Comparison of ENCODE assay signal across 24 mouse cellular contexts in the genomic region with DNA sequence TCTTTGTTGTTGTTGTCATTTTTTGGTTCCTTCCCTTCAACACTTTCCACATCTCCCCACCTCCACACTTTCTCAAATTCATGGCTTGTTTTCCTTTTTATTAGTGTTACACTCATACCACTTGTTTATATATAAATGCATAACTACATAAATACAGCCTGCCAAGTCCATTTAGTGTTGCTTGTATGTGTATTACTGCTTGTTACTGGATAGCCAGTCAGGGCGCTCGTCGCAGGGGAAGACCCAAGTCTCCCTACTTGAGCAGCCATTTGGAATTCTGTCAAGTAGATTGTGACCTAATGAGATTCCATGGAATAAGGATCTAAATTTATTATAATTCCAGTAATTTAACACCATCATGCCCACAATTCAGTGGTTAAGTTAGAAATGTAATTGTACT. TPM values are rescaled to one million over a fixed set of nuclear protein-coding genes. Genes with fewer than 3 reads are reported as not detected.
DNase-seq lines count a peak whose midpoint lies in the region; ATAC-seq and TF ChIP-seq lines count a peak whose summit lies in the region.
"Had no signal": no experiment of that assay in that cellular context is flagged by ENCODE, and none has a peak within 500 bp of the region (broad histone marks: within the 10 kb centered on the region; RNA-seq: fewer than 3 reads in every experiment).

No protein-coding gene starts in this region.

- ATAC-seq in lung, embryonic 15.5 days (ENCODE audit: borderline replicate concordance, extremely low read depth, low FRiP score, low TSS enrichment) = peak; percentile 59; the same call in 1 of the 2 replicates
- no peak for ATAC-seq in lung, postnatal 0 days
- ATAC-seq: activated CD4-positive, CD25-positive, alpha-beta regulatory T cell, adult 4 months; CD4-positive, CD25-positive, alpha-beta regulatory T cell, adult 4 months; forebrain, embryonic 13.5 days; forebrain, embryonic 15.5 days; Patski had no signal

- H3K4me3 ChIP-seq in heart, embryonic 10.5 days = no peak overlapping the region
- no peak overlapping the region for H3K4me3 ChIP-seq in lung, embryonic 15.5 days
- H3K4me3 ChIP-seq in lung, postnatal 0 days (ENCODE audit: low read depth, low read length) = no peak overlapping the region
- H3K4me3 ChIP-seq: embryonic facial prominence, embryonic 10.5 days; embryonic facial prominence, embryonic 12.5 days; forebrain, embryonic 13.5 days; forebrain, embryonic 15.5 days had no signal

- H3K9ac ChIP-seq in lung, embryonic 15.5 days = no peak overlapping the region
- no peak overlapping the region for H3K9ac ChIP-seq in lung, postnatal 0 days (replicated peaks; ENCODE audit: low read depth)
- H3K9ac ChIP-seq: embryonic facial prominence, embryonic 12.5 days; forebrain, embryonic 13.5 days; forebrain, embryonic 15.5 days had no signal

- H3K27ac ChIP-seq in heart, embryonic 10.5 days = no peak overlapping the region
- no peak overlapping the region for H3K27ac ChIP-seq in lung, embryonic 15.5 days
- no peak overlapping the region for H3K27ac ChIP-seq in lung, postnatal 0 days (ENCODE audit: low read length)
- H3K27ac ChIP-seq: embryonic facial prominence, embryonic 10.5 days; embryonic facial prominence, embryonic 12.5 days; forebrain, embryonic 13.5 days; forebrain, embryonic 15.5 days had no signal

- no peaks in the 10 kb centered on the region for H3K9me3 ChIP-seq in heart, embryonic 10.5 days
- H3K9me3 ChIP-seq in lung, embryonic 15.5 days = no peaks in the 10 kb centered on the region
- H3K9me3 ChIP-seq in lung, postnatal 0 days (ENCODE audit: low read length) = no peaks in the 10 kb centered on the region
- H3K9me3 ChIP-seq: embryonic facial prominence, embryonic 10.5 days; embryonic facial prominence, embryonic 12.5 days; forebrain, embryonic 13.5 days; forebrain, embryonic 15.5 days; G1E had no signal

- H3K4me1 ChIP-seq in heart, embryonic 10.5 days = no peaks in the 10 kb centered on the region
- H3K4me1 ChIP-seq in lung, embryonic 15.5 days = peaks cover 5% of the 10 kb centered on the region; the same call in 1 of the 2 replicates
- no peaks in the 10 kb centered on the region for H3K4me1 ChIP-seq in lung, postnatal 0 days (ENCODE audit: insufficient read depth, low read depth, low read length)
- H3K4me1 ChIP-seq: embryonic facial prominence, embryonic 10.5 days; embryonic facial prominence, embryonic 12.5 days; forebrain, embryonic 13.5 days had no signal

- TF ChIP-seq EP300 in lung, postnatal 0 days (IDR thresholded peaks at IDR 0.05) = no peak

- peak; percentile 12 for DNase-seq in heart, adult 11 months
- no peak for DNase-seq in heart, embryonic 10.5 days (ENCODE audit: low spot score)
- DNase-seq in lung, postnatal 36 days = no peak
- DNase-seq in lung, postnatal 0 days (ENCODE audit: low spot score) = peak; percentile 33
- no peak for DNase-seq in lung, adult 18-20 months
- DNase-seq: adrenal gland, adult 8-10 months; adrenal gland, postnatal 14 days; adrenal gland, postnatal 36 days; B cell, adult 2 months; cerebellum, adult 11-12 months; cerebellum, adult 2 months; cerebellum, adult 9-10 months; cerebellum, postnatal 10 days; cerebellum, postnatal 25 days had no signal

- no peak overlapping the region for H3K4me2 ChIP-seq in lung, embryonic 15.5 days
- no peak overlapping the region for H3K4me2 ChIP-seq in lung, postnatal 0 days (replicated peaks; ENCODE audit: low read depth, low read length)
- H3K4me2 ChIP-seq: embryonic facial prominence, embryonic 12.5 days; forebrain, embryonic 13.5 days; forebrain, embryonic 15.5 days had no signal

- H3K27me3 ChIP-seq in heart, embryonic 10.5 days (ENCODE audit: insufficient read depth, poor library complexity, severe bottlenecking) = no peaks in the 10 kb centered on the region
- no peaks in the 10 kb centered on the region for H3K27me3 ChIP-seq in lung, embryonic 15.5 days
- H3K27me3 ChIP-seq in lung, postnatal 0 days (replicated peaks; ENCODE audit: insufficient read depth, low read length) = no peaks in the 10 kb centered on the region
- H3K27me3 ChIP-seq: CH12.LX; embryonic facial prominence, embryonic 12.5 days; forebrain, embryonic 13.5 days; forebrain, embryonic 15.5 days; Patski had no signal

- no peak for TF ChIP-seq CTCF in lung, postnatal 0 days (IDR thresholded peaks at IDR 0.05)

- no peaks in the 10 kb centered on the region for H3K36me3 ChIP-seq in heart, embryonic 10.5 days
- H3K36me3 ChIP-seq in lung, embryonic 15.5 days = no peaks in the 10 kb centered on the region
- no peaks in the 10 kb centered on the region for H3K36me3 ChIP-seq in lung, postnatal 0 days (ENCODE audit: insufficient read depth, low read length)
- H3K36me3 ChIP-seq: embryonic facial prominence, embryonic 10.5 days; embryonic facial prominence, embryonic 12.5 days; forebrain, embryonic 15.5 days had no signal

- 85% methylated on average over 3 of the region's 3 CpGs for WGBS in heart, embryonic 10.5 days
- 49% methylated on average over 3 of the region's 3 CpGs for WGBS in lung, embryonic 15.5 days
- 46% methylated on average over 3 of the region's 3 CpGs for WGBS in lung, postnatal 0 days

RNA-seq across cellular contexts. Expression of a gene that starts 10.3 kb away (rescaled TPM):
- 5.2 and 5.5 TPM in 2 replicates for polyA plus RNA-seq in heart, embryonic 10.5 days (2016; fragmentation: Nextera tagmentation; extraction: Ambion mirVana)
- 8.7 and 10.6 TPM in 2 replicates for polyA plus RNA-seq in lung, embryonic 15.5 days (2015; fragmentation: Nextera tagmentation; extraction: Ambion mirVana)
- polyA plus RNA-seq in lung, postnatal 0 days (2015; fragmentation: Nextera tagmentation; extraction: Ambion mirVana) = 7.1 and 7.7 TPM in 2 replicates

Comparison
In these comparisons a context has a peak if more than half of its experiments do, and no peak if none do; other contexts are left out.
1. DNase-seq: peak in heart, adult 11 months (single experiment) and lung, postnatal 0 days (single experiment); none in heart, embryonic 10.5 days (single experiment), lung, postnatal 36 days (single experiment) and lung, adult 18-20 months (0 of 2).